Mouse (Mus musculus) cerebellum, postnatal 14 days (tissue): ENCODE measurements around the gene Tdgf1.

Experiments used
- DNase-seq, 2 experiments: peaks; one replicate each; pipeline ENCODE4 v3.0.0; 2021; ENCODE audit warnings: mixed read lengths in 2 of 2

The Tdgf1 gene

GRCm38 (mm10) chr9:110908631-110909016 lies 37.3 kb downstream of the Tdgf1 start:
- DNase-seq, result no peak

- DNase-seq, result no peak
Measured at GRCm38 (mm10) chr9:110907838-110908630, 37.9 kb downstream of the Tdgf1 start.

DNA sequence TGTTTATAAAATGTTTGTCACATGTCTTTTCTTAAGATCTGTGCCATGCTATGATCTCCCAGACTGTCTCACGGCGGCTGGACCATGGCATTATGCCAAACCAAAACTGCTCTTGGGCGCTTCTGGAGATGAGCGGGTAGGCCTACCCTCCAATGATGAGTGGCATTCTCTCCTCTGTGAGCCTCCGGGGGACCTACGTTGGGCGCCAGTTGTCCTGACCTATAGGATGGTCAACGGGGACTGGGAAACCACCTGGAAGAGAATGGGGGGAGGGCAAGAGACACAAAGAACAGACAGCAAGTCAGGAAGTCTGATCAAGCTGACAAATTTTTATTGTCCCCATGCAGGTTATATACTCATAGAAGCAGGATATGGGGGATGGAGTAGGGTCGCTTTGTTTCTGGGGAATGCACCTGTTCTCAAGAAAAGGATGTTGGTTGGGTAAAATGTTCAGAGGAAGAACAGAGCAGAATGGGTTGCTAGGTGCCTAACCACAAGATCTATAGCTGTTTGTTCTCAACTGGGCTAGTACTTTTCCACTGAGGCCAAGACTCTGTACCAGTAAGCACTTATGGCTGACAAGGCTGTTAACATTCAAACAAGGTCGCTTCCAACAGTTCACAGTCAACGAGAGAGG lies 38.6 kb downstream of the Tdgf1 start:
- no peak for DNase-seq

GRCm38 (mm10) chr9:110902271-110902670 lies 43.7 kb downstream of the Tdgf1 start:
- DNase-seq, result no peak

- DNase-seq, result no peak
Measured at GRCm38 (mm10) chr9:110901204-110901603, 44.8 kb downstream of the Tdgf1 start.

DNA sequence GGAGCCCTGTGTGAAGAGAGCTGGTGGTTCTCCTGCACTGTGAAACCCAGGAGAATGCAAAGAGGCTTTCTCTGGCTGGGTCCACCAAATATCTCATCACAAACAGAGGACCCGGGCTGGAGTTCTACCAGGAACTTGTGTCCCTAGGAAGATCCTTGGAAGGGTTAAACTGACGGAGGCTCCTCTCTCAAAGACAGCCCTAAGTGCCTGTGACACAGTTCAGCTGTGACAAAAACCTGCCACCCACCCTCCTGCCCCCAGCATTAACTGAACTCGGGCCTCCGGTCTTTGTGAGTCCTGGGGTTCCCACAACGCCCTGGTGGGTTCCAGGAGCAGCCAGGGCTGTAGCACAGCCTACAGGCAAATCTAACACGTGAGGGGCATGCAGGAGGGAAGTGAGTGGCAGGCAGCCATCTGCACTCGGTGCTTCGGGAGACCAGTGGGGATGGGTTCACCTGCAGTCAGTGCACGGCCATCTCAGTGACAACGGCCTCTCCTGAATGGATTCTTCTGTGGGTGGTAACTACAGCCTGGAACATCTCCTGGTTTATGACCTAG lies 46.4 kb downstream of the Tdgf1 start:
- DNase-seq, result no peak

DNA sequence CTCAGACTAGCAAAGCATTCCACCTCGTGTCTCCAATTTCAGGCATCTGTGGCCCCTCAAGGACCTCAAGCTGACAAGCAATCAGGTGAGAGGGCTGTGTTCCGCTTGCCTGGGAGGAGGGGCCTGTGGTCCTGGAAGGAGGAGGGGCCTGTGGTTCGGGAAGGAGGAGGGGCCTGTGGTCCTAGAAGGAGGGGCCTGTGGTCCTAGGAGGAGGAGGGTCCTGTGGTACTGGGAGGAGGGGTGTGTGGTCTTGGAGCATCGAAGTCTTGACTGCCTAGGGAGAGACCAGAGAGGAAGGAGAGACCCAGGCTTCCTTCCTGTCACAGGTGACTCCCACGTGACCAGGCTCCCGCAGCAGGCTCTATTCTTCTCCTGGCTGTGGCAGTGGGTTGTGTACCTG lies 49.4 kb downstream of the Tdgf1 start:
- no peak for DNase-seq

DNA sequence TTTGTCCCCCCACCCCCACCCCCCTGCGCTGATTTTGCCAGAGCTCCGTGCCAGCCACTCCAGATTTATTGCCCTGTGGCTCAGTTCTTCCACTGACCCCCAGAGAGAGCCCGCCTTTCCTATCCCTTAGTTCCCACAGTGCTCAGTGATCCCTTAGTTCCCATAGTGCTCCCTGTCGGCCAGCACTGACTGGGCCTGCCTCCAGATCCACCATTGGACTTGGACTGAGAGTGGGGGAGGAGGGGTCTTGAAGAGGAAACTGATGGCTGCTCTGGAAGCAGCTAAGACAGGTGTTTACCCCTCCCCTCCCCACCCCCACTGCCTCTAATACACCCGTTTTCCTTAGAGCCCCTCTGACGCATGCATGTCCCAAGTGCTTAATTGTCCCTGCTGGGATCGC lies 50.0 kb downstream of the Tdgf1 start:
- peak in 1 of 2 experiments; percentile 28 for DNase-seq

- DNase-seq, result peak in 1 of 2 experiments; percentile 17
Measured at GRCm38 (mm10) chr9:110895507-110895906, 50.5 kb downstream of the Tdgf1 start.

- no peak for DNase-seq
Measured at GRCm38 (mm10) chr9:110893429-110893828, 52.5 kb downstream of the Tdgf1 start.

GRCm38 (mm10) chr9:110892552-110892951 lies 53.4 kb downstream of the Tdgf1 start:
- DNase-seq, result peak in 1 of 2 experiments; percentile 54

DNA sequence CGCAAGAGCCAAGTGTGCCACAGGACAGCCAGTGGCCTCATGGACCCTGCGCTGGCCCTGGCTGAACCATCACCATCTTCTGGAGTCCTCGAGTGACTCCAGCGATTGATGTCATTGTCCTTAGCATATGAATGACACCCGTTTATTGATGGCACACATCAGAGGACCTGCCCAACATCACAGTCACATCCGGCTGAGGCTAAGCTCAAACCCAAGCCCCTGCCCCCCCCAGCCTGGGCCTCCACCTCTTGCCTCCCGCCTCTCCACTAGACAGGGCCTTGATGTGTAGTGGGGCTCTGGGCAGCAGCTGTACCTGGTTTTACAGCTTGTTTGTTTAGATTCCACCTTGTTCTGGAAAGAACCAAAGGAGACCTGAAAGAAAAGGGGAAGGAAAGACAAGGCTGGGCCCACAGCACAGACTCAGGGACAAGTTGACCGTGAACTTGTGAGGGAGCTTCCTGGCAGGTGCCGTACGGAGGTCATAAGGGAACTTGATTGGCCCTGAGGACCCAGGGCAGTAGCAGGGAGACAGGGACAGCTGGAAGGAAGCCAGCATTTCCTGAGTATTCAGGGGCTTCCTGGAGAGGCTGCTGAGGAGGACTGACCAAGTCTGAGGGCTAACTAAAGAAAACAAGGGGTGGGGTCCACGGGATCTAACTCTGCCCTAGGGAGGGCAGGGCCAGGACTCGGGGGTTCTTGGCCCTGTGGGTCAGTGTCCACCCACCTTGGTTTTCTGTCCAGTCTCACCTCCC lies 54.7 kb downstream of the Tdgf1 start:
- DNase-seq, result no peak

GRCm38 (mm10) chr9:110890026-110890783 lies 55.8 kb downstream of the Tdgf1 start:
- no peak for DNase-seq
